Mouse (Mus musculus) spleen, postnatal 4 days (tissue): Measurements from ENCODE around the gene Cyp2j6.
"Not testable (repeated sequence)": the region's sequence is repeated elsewhere in the genome, so short reads cannot be mapped to it uniquely, and the experiment has no call there.

Source experiments
- DNase-seq, 2 experiments: peaks; one replicate each; pipeline ENCODE4 v3.0.0; 2022; ENCODE audit warnings: low spot score in 2 of 2

The Cyp2j6 gene

DNA sequence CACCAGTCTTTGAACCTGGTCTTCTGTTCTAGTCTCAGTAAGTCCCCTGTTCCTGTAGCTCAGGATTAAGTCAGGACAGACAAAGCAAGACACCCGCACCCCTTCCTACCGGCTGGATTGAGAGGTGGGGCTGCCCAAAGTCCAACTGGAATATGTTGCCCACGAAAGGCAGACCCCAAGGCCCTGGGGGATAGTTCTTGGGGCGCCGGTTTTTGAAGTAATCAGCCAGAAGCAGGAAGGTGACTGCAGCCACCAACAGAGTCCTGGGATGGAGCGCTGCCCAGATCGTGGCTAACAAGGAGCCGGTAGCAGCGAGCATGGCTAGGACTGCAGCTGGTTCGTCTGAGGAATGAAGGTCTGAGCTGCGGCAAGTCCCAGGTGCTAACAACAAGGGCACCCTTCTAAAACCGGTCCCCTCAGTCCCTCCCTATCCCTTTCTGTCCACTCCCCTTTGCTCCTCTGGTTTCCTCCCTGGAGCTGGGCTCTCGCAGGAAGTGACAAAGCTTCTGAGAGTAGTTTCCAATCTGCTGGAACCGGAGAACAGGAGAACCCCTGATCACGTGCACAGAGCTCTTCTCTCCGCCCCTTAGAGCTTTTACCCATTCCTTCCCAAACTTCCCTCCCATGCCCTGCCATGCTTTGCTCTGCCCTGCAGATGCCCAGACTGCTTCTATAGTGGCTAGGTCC lies at the start of gene Cyp2j6:
Gene Cyp2j6, minus strand, starts transcription at position 529 of the 687 bp plus-strand sequence.
- no peak for DNase-seq

DNA sequence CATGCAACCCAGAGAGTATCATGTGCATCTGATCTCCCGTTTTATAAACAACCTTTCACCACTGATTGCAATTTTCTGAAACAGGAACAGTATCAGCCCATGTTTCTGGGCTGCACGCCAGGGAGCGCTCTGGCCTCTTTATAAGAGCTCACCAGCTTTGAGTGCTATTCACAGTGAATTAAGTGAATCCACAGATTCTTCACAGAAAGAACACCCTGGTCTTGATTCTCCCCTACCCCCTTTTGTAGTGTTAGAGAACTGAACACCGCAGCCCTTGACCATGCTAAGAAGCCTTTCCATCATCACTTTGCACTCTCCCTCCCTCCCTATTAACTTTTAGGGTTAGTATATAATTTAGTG lies 38.3 kb upstream of the Cyp2j6 start:
- no peak for DNase-seq

DNA sequence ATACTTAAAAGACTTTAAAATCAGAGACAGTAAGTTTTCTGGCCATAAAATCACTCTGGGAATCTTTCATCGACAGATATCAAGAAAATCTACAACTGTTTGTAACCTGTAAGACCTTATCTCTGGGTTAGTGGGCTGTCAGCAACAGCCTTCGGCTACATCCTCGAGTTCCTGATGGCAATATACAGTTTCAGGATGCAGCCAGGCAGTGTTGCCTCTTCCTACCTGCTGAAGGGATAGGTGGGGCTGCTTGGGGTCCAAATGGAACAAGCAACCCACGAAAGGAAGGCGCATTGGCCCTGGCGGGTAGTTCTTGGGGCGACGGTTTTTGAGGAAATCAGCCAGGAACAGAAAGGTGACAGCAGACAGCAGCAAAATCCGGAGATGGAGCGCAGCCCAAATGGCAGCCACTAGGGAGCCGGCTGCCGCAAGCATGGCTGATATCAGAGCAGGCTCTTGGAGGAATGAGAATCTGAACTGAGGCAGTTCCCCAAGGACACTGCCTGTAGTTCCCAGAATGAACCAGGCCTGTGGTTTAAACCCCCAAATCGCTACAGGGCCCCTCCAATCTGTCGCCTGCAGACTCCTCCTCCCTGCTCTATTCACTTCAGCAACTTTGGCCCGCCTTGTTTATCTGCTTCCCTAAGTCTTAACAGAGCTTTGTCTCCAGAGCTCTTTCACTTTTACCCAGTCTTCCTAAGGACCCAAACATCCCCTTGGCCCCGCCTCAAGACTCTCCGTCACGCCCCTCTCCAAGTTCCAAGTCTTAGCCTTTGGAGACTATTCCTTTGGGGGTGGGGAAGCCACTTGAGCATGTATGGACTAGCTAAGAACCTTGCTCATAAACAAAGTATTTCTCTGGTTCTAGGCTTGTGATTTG lies 37.7 kb upstream of the Cyp2j6 start, which contains the start of gene Cyp2j9:
Gene Cyp2j9, minus strand, starts transcription at position 668 of the 880 bp plus-strand sequence.
- DNase-seq, result no peak

DNA sequence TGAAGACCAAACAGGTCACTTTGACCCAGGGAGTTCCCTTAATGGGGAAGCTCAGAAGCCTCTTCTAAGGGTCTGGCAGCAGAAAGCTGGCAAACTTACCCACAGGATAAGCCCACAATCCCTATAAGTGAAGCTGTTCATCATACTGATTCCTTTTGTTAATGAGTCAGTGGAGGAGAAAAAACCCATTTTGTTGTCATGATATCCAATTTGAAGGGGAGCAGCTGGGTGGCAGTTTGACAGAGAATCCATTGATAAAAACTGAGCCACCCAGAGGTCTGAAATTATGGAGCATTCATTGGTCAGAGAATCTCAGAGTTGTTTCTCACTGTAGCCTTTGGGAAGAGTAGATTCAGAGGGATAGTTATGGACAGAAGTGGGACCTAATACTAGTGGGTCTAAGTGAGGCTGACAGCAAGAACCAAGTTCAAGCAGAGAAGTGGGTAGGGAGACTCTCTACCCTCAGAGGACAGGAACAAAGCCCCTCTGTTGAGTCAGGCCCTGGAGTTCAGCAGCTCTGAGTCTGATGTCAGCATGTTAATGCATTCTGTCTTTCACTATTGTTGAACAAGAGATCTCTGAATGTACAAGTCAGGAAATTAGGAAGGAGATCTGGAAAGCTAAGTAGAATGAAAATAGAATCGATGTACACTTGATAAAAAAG lies 28.1 kb upstream of the Cyp2j6 start:
- no peak for DNase-seq

DNA sequence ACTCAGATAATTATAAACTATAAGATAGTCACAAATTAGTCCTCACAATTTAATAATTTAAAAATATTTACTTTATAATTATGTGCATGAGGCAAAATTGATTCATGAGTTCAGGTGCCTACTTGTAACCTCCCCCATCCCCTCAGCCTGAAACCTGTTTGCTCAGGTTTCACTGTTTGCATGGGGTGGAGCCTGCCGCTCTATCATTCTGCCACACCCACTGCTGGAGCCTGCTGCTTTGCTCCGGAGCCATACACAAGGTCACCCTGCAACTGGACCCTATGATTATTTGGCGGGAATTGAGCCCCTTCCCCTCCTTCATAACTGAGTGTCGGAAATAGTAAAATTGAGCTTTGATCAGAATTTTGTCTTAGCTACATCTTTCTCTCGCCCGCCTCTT lies 26.9 kb upstream of the Cyp2j6 start:
- DNase-seq, result not testable (repeated sequence)

GRCm38 (mm10) chr4:96569442-96569841 lies 16.0 kb upstream of the Cyp2j6 start:
- DNase-seq, result no peak

DNA sequence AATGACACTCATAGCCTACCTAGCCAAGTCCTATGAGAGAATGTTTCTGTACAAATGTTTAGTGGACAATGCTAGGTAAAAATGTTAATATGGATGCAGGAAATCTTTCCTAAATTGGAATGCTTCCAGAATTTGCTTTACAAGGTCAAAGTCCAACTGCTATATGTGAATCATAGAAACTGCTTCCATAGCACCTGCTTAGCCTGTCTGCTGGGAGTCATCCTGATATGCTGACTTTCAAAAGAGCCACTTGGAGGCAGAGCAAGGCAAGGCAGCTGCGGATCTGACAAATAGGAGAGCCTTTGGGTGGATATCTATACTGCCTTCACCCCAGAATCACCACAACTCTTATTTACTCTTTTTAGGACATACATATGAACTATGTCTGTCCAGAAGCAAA lies 14.5 kb upstream of the Cyp2j6 start:
- no peak for DNase-seq

GRCm38 (mm10) chr4:96565808-96566207 lies 12.3 kb upstream of the Cyp2j6 start:
- no peak for DNase-seq

- no peak for DNase-seq
Observed at GRCm38 (mm10) chr4:96560464-96560863, 7.0 kb upstream of the Cyp2j6 start.

GRCm38 (mm10) chr4:96559781-96560180 lies 6.3 kb upstream of the Cyp2j6 start:
- DNase-seq, result no peak

DNA sequence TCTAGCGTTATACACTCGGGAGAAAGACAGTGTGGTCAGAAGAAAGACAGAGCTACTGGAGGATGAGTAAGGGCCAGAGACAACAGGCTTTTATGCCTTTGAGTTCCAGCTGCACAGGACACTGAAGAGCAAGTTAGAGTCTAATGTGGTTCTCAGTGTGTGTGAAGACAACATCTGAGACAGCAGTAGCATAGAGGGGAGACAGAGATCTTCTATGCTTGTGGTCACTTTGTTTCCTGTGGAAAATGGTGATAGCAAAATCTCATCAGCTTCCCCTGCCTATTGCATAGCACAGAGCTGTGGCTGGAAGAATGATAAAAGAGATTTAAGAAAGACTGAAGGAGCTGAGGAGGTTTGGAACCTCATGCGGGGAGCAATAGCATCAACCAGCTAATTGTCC lies 1.8 kb downstream of the Cyp2j6 start:
- DNase-seq, result no peak

DNA sequence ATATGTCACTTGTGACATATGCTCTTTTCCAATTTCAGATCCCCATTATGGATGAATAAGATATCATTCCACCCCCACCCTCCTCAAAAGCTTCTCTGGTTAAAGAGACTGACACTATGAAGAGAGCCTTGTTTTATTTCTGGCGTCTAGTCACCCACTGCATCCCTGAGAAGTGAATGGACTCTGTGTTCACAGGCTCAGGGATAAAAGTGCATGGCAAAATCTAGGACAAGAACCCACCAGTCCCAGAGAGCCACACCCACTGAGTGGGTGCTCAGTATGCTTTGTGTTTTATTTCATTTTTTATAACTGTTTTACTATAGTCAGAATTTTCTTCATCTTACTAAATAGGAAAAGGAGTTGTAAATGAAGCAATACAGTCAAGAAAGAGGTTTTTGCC lies 7.5 kb downstream of the Cyp2j6 start:
- no peak for DNase-seq

- no peak for DNase-seq
Observed at GRCm38 (mm10) chr4:96525772-96526171, 27.7 kb downstream of the Cyp2j6 start.

- DNase-seq, result no peak
Observed at GRCm38 (mm10) chr4:96522256-96522655, 31.2 kb downstream of the Cyp2j6 start.

- DNase-seq, result no peak
Observed at GRCm38 (mm10) chr4:96510083-96510482, 43.4 kb downstream of the Cyp2j6 start.

- DNase-seq, result no peak
Observed at GRCm38 (mm10) chr4:96507286-96507685, 46.2 kb downstream of the Cyp2j6 start, which contains the start of gene Cyp2j8. TSS of gene Cyp2j8 (minus strand) at chr4:96507386.
